Mouse (Mus musculus) limb, embryonic 10.5 days (tissue): ENCODE measurements around the gene Wnk1. TPM values are rescaled to one million over a fixed set of nuclear protein-coding genes. Genes with fewer than 3 reads are reported as not detected.
"Not testable (repeated sequence)": the region's sequence is repeated elsewhere in the genome, so short reads cannot be mapped to it uniquely, and the experiment has no call there.

Source experiments
- DNase-seq: peaks from one replicate; pipeline ENCODE4 v3.0.0-alpha.2; 2017; ENCODE audit warnings: low spot score
- H3K27ac ChIP-seq: fragments of 300-500 bp; sonication (generic); 2 replicates; pipeline ENCODE4 v1.5.1; 2016; ENCODE audit warnings: mild to moderate bottlenecking
- H3K27me3 ChIP-seq: fragments of 300-500 bp; sonication (generic); 2 replicates; pipeline ENCODE4 v1.6.1; 2016; ENCODE audit warnings: low read depth, mild to moderate bottlenecking; ENCODE audit not compliant: poor library complexity, severe bottlenecking
- H3K36me3 ChIP-seq: fragments of 300-500 bp; sonication (generic); 2 replicates; pipeline ENCODE4 v1.6.1; 2016; ENCODE audit warnings: mild to moderate bottlenecking, moderate library complexity
- H3K4me1 ChIP-seq: fragments of 300-500 bp; sonication (generic); 2 replicates; pipeline ENCODE4 v1.6.1; 2016
- H3K4me3 ChIP-seq: fragments of 300-500 bp; sonication (generic); 2 replicates; pipeline ENCODE4 v1.5.1; 2016; ENCODE audit warnings: mild to moderate bottlenecking, moderate library complexity
- H3K9me3 ChIP-seq: fragments of 300-500 bp; sonication (generic); replicated peaks from 2 replicates; pipeline ENCODE4 v1.6.1; 2016; ENCODE audit warnings: mild to moderate bottlenecking
- WGBS: fragments of 180-500 bp; shearing (Covaris S2); methylation state at CpG from one replicate; pipeline ENCODE4 v1.1.7; 2016; 5-methylcytosine and 5-hydroxymethylcytosine counted together
- polyA plus RNA-seq: library from polyadenylated mRNA; unstranded; fragments of >200 nt; fragmentation: Nextera tagmentation; extraction: Ambion mirVana; gene quantifications from 2 replicates; pipeline ENCODE4 v1.2.1, GENCODE M21; 2016

Gene Wnk1
- polyA plus RNA-seq = 40.5 and 43.9 TPM in 2 replicates

GRCm38 (mm10) chr6:120038366-120039255, at the start of gene Wnk1:
Wnk1 (minus strand) TSS chr6:120038672.
- Histone ChIP-seq H3K36me3 (peaks cover 11% of the 10 kb centered on the region), H3K4me1 (peaks cover 16% of the 10 kb centered on the region), H3K9me3 (no peaks in the 10 kb centered on the region), H3K4me3 (peak within 1 kb of the TSS; percentile 95), H3K27ac (peak within 1 kb of the TSS; percentile 95), H3K27me3 (no peaks in the 10 kb centered on the region)
- peak; percentile 99 for DNase-seq
- WGBS = under 1% methylated on average over 56 of the region's 59 CpGs

- not testable (repeated sequence) for H3K27ac ChIP-seq, H3K36me3 ChIP-seq, H3K9me3 ChIP-seq, DNase-seq, H3K27me3 ChIP-seq, H3K4me3 ChIP-seq
- H3K4me1 ChIP-seq = peaks cover 13% of the 10 kb centered on the region
- 90% methylated on average over 8 of the region's 8 CpGs for WGBS
These were observed 48.6 kb upstream of the Wnk1 start for GRCm38 (mm10) chr6:120087041-120087440.

GRCm38 (mm10) chr6:120085832-120086231, 47.4 kb upstream of the Wnk1 start:
- Histone ChIP-seq H3K27me3 (no peaks in the 10 kb centered on the region), H3K4me3 (no peak overlapping the region), H3K9me3 (no peaks in the 10 kb centered on the region), H3K4me1 (peaks cover 4% of the 10 kb centered on the region; the same call in 1 of the 2 replicates), H3K36me3 (no peaks in the 10 kb centered on the region), H3K27ac (no peak overlapping the region)
- WGBS = 78% methylated on average over 3 of the region's 3 CpGs
- no peak for DNase-seq

GRCm38 (mm10) chr6:120084983-120085382, 46.5 kb upstream of the Wnk1 start:
- Histone ChIP-seq H3K9me3 (no peaks in the 10 kb centered on the region), H3K4me3 (no peak overlapping the region), H3K27ac (no peak overlapping the region), H3K27me3 (no peaks in the 10 kb centered on the region), H3K4me1 (no peaks in the 10 kb centered on the region), H3K36me3 (no peaks in the 10 kb centered on the region)
- no peak for DNase-seq
- WGBS = 94% methylated on average over 2 of the region's 2 CpGs

- Histone ChIP-seq H3K4me1 (no peaks in the 10 kb centered on the region), H3K27me3 (no peaks in the 10 kb centered on the region), H3K36me3 (no peaks in the 10 kb centered on the region), H3K9me3 (no peaks in the 10 kb centered on the region), H3K27ac (no peak overlapping the region), H3K4me3 (no peak overlapping the region)
- WGBS = 79% methylated on average over 6 of the region's 6 CpGs
- no peak for DNase-seq
These were observed 45.0 kb upstream of the Wnk1 start for GRCm38 (mm10) chr6:120083442-120083841.

DNA sequence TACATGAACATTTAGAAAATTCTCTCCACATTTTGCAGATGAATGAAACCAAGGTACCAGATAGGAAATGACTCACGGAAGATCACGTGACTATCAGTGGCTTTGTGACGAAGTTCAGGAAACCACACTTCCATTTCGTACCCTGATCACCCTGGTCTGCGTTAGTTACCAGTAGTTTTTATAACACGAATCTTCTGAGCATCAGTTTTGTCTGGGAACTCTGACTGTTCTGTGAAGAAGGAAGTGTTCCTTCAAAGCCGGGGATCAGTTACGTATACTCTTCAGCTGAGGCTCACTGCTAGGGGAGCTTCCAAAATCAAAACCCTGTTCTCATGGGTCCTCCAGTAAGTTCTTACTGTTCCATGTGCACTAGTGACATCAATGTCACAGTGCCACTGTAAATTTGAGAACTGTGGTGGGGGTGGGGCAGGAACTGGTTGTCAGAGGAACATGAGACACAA, 44.5 kb upstream of the Wnk1 start:
- WGBS = 87% methylated on average over 8 of the region's 8 CpGs
- no peaks in the 10 kb centered on the region for H3K4me1 ChIP-seq
- H3K27ac ChIP-seq = no peak overlapping the region
- no peaks in the 10 kb centered on the region for H3K36me3 ChIP-seq
- no peak for DNase-seq
- no peaks in the 10 kb centered on the region for H3K27me3 ChIP-seq
- no peak overlapping the region for H3K4me3 ChIP-seq
- no peaks in the 10 kb centered on the region for H3K9me3 ChIP-seq

- Histone ChIP-seq H3K4me3 (no peak overlapping the region), H3K4me1 (no peaks in the 10 kb centered on the region), H3K9me3 (no peaks in the 10 kb centered on the region), H3K27ac (no peak overlapping the region), H3K27me3 (no peaks in the 10 kb centered on the region), H3K36me3 (no peaks in the 10 kb centered on the region)
- 87% methylated on average over 6 of the region's 6 CpGs for WGBS
- DNase-seq = no peak
These were observed 43.9 kb upstream of the Wnk1 start for GRCm38 (mm10) chr6:120082251-120082950.

- no peaks in the 10 kb centered on the region for H3K36me3 ChIP-seq
- no peak for DNase-seq
- no peaks in the 10 kb centered on the region for H3K9me3 ChIP-seq
- no peaks in the 10 kb centered on the region for H3K4me1 ChIP-seq
- 82% methylated on average over 4 of the region's 4 CpGs for WGBS
- H3K27me3 ChIP-seq = no peaks in the 10 kb centered on the region
- H3K27ac ChIP-seq = no peak overlapping the region
- no peak overlapping the region for H3K4me3 ChIP-seq
These were observed 43.0 kb upstream of the Wnk1 start for GRCm38 (mm10) chr6:120081516-120081915.

- H3K9me3 ChIP-seq = no peaks in the 10 kb centered on the region
- H3K36me3 ChIP-seq = no peaks in the 10 kb centered on the region
- no peaks in the 10 kb centered on the region for H3K27me3 ChIP-seq
- H3K4me3 ChIP-seq = no peak overlapping the region
- WGBS = 86% methylated on average over 10 of the region's 10 CpGs
- DNase-seq = no peak
- H3K27ac ChIP-seq = no peak overlapping the region
- H3K4me1 ChIP-seq = no peaks in the 10 kb centered on the region
These were observed 41.1 kb upstream of the Wnk1 start for GRCm38 (mm10) chr6:120079547-120079946.

DNA sequence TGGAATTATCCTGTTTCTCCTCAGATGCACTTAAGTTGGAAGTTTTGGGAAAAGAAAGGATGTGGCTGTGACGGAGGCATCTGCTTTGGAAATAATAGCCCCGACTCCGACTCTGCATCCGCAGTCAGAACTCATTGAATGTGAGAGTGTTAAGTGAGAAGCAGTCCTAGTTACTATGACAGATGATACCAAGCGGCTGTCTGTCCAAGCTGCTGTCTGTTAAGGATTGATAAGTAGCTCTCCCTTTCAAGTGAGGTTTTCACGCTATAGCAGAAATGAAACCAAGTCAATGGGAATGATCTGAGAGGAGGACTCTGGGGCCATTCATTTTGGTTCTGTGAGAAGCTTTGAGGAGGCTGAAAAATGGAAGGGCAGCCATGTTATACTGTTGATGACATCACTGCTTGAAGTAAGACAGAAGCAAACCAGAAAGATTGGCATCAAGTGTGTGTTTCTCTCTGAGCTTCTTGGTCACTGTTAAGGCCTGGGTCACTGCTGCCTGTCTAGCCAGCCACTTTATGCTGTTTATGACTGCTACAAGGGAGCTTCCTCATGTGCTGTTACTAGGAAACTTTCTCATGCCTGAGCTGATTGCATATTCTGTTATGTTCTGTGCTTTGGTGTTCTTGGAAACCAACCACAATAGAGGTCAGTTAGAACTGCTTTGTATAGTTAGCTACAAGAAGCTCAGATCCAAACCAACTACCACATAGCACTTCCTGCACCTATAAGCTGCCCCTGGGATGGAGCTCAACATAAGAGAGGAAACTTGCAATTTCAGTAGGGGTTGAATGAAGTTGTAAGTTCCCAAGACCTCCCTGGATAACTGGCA, 38.4 kb upstream of the Wnk1 start:
- no peak for DNase-seq
- H3K4me1 ChIP-seq = no peaks in the 10 kb centered on the region
- H3K36me3 ChIP-seq = no peaks in the 10 kb centered on the region
- no peaks in the 10 kb centered on the region for H3K27me3 ChIP-seq
- 90% methylated on average over 6 of the region's 6 CpGs for WGBS
- H3K4me3 ChIP-seq = no peak overlapping the region
- H3K27ac ChIP-seq = no peak overlapping the region
- no peaks in the 10 kb centered on the region for H3K9me3 ChIP-seq

- Histone ChIP-seq H3K36me3 (no peaks in the 10 kb centered on the region), H3K4me1 (no peaks in the 10 kb centered on the region), H3K4me3 (no peak overlapping the region), H3K27me3 (no peaks in the 10 kb centered on the region), H3K9me3 (no peaks in the 10 kb centered on the region), H3K27ac (no peak overlapping the region)
- 84% methylated on average over 2 of the region's 2 CpGs for WGBS
- no peak for DNase-seq
These were observed 34.2 kb upstream of the Wnk1 start for GRCm38 (mm10) chr6:120072630-120073029.

- Histone ChIP-seq H3K4me3 (no peak overlapping the region), H3K4me1 (no peaks in the 10 kb centered on the region), H3K9me3 (no peaks in the 10 kb centered on the region), H3K36me3 (no peaks in the 10 kb centered on the region), H3K27ac (no peak overlapping the region), H3K27me3 (no peaks in the 10 kb centered on the region)
- DNase-seq = no peak
- WGBS = 87% methylated on average over 3 of the region's 3 CpGs
These were observed 31.1 kb upstream of the Wnk1 start for GRCm38 (mm10) chr6:120069546-120069945.
